ENCODE assay signal across 20 mouse cellular contexts in the genomic region with DNA sequence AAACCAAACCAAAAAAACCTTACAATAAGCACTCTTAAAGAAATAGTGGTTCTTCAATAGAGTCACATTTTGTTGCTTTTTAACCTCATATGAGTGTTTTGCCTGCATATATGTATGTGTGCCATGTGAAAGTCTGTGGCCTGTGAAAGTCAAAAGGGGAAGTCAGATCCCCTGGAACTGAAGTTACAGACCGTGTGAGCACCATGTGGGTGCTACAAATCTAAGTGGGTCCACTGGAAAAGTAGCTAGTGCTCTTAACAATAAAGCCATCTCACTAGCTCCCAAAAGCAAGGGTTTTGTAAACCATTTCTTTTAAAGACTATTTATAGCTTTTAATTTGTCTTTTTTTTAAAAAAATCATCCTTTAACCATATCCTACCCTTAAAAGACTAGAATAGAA. TPM values are rescaled to one million over a fixed set of nuclear protein-coding genes. Genes with fewer than 3 reads are reported as not detected.
"Had no signal": no experiment of that assay in that cellular context is flagged by ENCODE, and none has a peak within 500 bp of the region (broad histone marks: within the 10 kb centered on the region; RNA-seq: fewer than 3 reads in every experiment).

No protein-coding gene starts in this region.

- H3K36me3 ChIP-seq: limb, embryonic 15.5 days; lung, embryonic 15.5 days; midbrain, embryonic 10.5 days; neural tube, embryonic 12.5 days had no signal

- ATAC-seq: liver, embryonic 12.5 days had no signal

- H3K27me3 ChIP-seq: limb, embryonic 15.5 days; liver, embryonic 12.5 days; lung, embryonic 15.5 days; neural tube, embryonic 12.5 days had no signal

- H3K4me3 ChIP-seq: layer of hippocampus, adult 2 months; limb, embryonic 15.5 days; liver, embryonic 12.5 days; lung, embryonic 15.5 days; midbrain, embryonic 10.5 days; neural tube, embryonic 12.5 days had no signal

- H3K27ac ChIP-seq: layer of hippocampus, adult 2 months; limb, embryonic 15.5 days; liver, embryonic 12.5 days; lung, embryonic 15.5 days; midbrain, embryonic 10.5 days; neural tube, embryonic 12.5 days; stomach, postnatal 0 days had no signal

- H3K4me1 ChIP-seq: limb, embryonic 15.5 days had no signal

- DNase-seq: kidney, adult 18-20 months; kidney, postnatal 10 days; kidney, postnatal 4 days; lung, postnatal 14 days; thymus, postnatal 4 days had no signal

- H3K9me3 ChIP-seq: limb, embryonic 15.5 days; liver, embryonic 12.5 days; lung, embryonic 15.5 days; midbrain, embryonic 10.5 days; neural tube, embryonic 12.5 days had no signal

- H3K4me2 ChIP-seq: limb, embryonic 15.5 days; liver, embryonic 12.5 days; lung, embryonic 15.5 days; neural tube, embryonic 12.5 days had no signal

- H3K9ac ChIP-seq: limb, embryonic 15.5 days; liver, embryonic 12.5 days; lung, embryonic 15.5 days; neural tube, embryonic 12.5 days had no signal

RNA-seq across cellular contexts. Expression of a gene that starts 56.8 kb away (rescaled TPM):
- total RNA-seq: layer of hippocampus, adult 2 months; layer of hippocampus, postnatal 14 days; left cerebral cortex, adult 18-20 months; left cerebral cortex, postnatal 14 days had no signal
- polyA plus RNA-seq: kidney, embryonic 14.5 days; limb, embryonic 11.5 days; limb, embryonic 15.5 days; liver, embryonic 12.5 days; liver, embryonic 16.5 days; lung, embryonic 15.5 days; midbrain, embryonic 14.5 days; neural tube, embryonic 12.5 days; spleen, adult 2 months; stomach, postnatal 0 days had no signal
